Mouse (Mus musculus): ENCODE measurements around the gene Tmem117. TPM values are rescaled to one million over a fixed set of nuclear protein-coding genes. Genes with fewer than 3 reads are reported as not detected.

The Tmem117 gene
- polyA plus RNA-seq, 1 experiment, result 9.1 TPM

DNA sequence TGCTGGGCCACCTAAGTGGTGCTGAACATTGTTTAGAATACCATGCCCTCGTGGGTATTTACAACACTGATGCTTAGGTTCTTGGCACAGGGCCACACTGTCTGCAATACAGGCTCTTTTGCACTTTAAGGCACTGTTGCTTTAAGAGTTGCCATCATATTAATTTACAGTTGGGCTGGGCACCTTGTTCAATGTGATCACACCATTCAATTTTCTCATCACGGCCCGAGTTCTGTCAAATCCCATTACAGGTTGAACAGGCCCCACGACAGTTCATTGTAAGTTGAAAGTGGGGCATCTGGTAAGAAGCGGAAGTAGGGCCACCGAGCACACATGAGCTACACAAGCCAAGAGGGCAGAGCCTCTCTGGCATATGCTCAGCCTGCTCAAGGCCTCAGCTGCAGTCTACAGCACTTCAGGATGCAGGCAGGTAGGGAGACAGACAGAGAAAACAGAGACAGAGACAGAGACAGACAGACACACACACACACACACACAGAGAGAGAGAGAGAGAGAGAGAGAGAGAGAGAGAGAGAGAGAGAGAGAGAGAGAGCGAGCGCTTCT lies 478.3 kb downstream of the Tmem117 start:
- 63% methylated on average over 8 of the region's 8 CpGs for WGBS
- Histone ChIP-seq H3K27me3 (ENCODE audit: control insufficient read depth, insufficient read depth, low read length) (no peaks in the 10 kb centered on the region), H3K4me3 (replicated peaks; ENCODE audit: insufficient read depth, low read depth, low read length) (no peak overlapping the region), H3K27ac (ENCODE audit: insufficient read depth, low read length) (no peak overlapping the region), H3K4me1 (ENCODE audit: control insufficient read depth, insufficient read depth, low read length) (no peaks in the 10 kb centered on the region)
- no peak for TF ChIP-seq POLR2A (IDR thresholded peaks at IDR 0.05; ENCODE audit: borderline replicate concordance, insufficient read depth, low read length)
- no peak for TF ChIP-seq CTCF (IDR thresholded peaks at IDR 0.05; ENCODE audit: borderline replicate concordance, insufficient read depth, low read depth, low read length)
- DNase-seq, result no peak

- WGBS, result 36% methylated on average over 4 of the region's 4 CpGs
- Histone ChIP-seq H3K4me1 (ENCODE audit: control insufficient read depth, insufficient read depth, low read length) (no peaks in the 10 kb centered on the region), H3K27ac (ENCODE audit: insufficient read depth, low read length) (no peak overlapping the region), H3K27me3 (ENCODE audit: control insufficient read depth, insufficient read depth, low read length) (no peaks in the 10 kb centered on the region), H3K4me3 (replicated peaks; ENCODE audit: insufficient read depth, low read depth, low read length) (no peak overlapping the region)
- TF ChIP-seq CTCF (IDR thresholded peaks at IDR 0.05; ENCODE audit: borderline replicate concordance, insufficient read depth, low read depth, low read length), result no peak
- no peak for TF ChIP-seq POLR2A (IDR thresholded peaks at IDR 0.05; ENCODE audit: borderline replicate concordance, insufficient read depth, low read length)
- peak in 1 of 2 experiments; percentile 12 for DNase-seq
Observed at GRCm38 (mm10) chr15:95108626-95109025, 479.6 kb downstream of the Tmem117 start.

DNA sequence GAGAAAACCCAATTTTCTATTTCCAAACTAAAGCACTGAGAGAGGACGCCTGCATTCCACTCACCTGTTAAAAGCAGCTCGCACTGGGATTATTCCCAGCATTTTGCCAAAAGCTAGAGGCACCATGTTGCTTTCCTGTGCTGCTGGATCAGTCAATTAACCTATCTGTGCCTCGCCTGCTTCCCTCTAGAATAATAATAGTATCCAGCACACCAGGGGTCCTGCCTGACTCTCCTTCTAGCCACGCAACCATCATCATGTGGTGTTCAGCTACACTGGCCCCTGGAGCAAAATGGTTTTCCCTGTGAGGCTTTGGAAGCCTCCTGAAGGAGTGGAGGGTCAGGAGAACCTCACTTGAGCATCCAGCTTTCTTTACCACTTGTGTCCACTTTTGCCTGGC lies 502.4 kb downstream of the Tmem117 start:
- no peak overlapping the region for H3K4me3 ChIP-seq (replicated peaks; ENCODE audit: insufficient read depth, low read depth, low read length)
- TF ChIP-seq CTCF (IDR thresholded peaks at IDR 0.05; ENCODE audit: borderline replicate concordance, insufficient read depth, low read depth, low read length) (no peak), POLR2A (IDR thresholded peaks at IDR 0.05; ENCODE audit: borderline replicate concordance, insufficient read depth, low read length) (no peak)
- H3K4me1 ChIP-seq (ENCODE audit: control insufficient read depth, insufficient read depth, low read length), result no peaks in the 10 kb centered on the region
- WGBS, result 44% methylated on average over 4 of the region's 4 CpGs
- no peaks in the 10 kb centered on the region for H3K27me3 ChIP-seq (ENCODE audit: control insufficient read depth, insufficient read depth, low read length)
- no peak for DNase-seq
- H3K27ac ChIP-seq (ENCODE audit: insufficient read depth, low read length), result no peak overlapping the region

GRCm38 (mm10) chr15:95135926-95136609 lies 507.0 kb downstream of the Tmem117 start:
- Histone ChIP-seq H3K4me1 (ENCODE audit: control insufficient read depth, insufficient read depth, low read length) (peaks cover 9% of the 10 kb centered on the region; the same call in 1 of the 2 replicates), H3K27me3 (ENCODE audit: control insufficient read depth, insufficient read depth, low read length) (no peaks in the 10 kb centered on the region), H3K27ac (ENCODE audit: insufficient read depth, low read length) (no peak overlapping the region), H3K4me3 (replicated peaks; ENCODE audit: insufficient read depth, low read depth, low read length) (no peak overlapping the region)
- TF ChIP-seq CTCF (IDR thresholded peaks at IDR 0.05; ENCODE audit: borderline replicate concordance, insufficient read depth, low read depth, low read length), result no peak
- TF ChIP-seq POLR2A (IDR thresholded peaks at IDR 0.05; ENCODE audit: borderline replicate concordance, insufficient read depth, low read length), result no peak
- WGBS, result 94% methylated on average over 17 of the region's 17 CpGs
- DNase-seq, result no peak

GRCm38 (mm10) chr15:95137018-95137810 lies 508.2 kb downstream of the Tmem117 start:
- Histone ChIP-seq H3K27ac (ENCODE audit: insufficient read depth, low read length) (no peak overlapping the region), H3K4me3 (replicated peaks; ENCODE audit: insufficient read depth, low read depth, low read length) (no peak overlapping the region), H3K27me3 (ENCODE audit: control insufficient read depth, insufficient read depth, low read length) (no peaks in the 10 kb centered on the region), H3K4me1 (ENCODE audit: control insufficient read depth, insufficient read depth, low read length) (peaks cover 9% of the 10 kb centered on the region; the same call in 1 of the 2 replicates)
- TF ChIP-seq POLR2A (IDR thresholded peaks at IDR 0.05; ENCODE audit: borderline replicate concordance, insufficient read depth, low read length), result no peak
- TF ChIP-seq CTCF (IDR thresholded peaks at IDR 0.05; ENCODE audit: borderline replicate concordance, insufficient read depth, low read depth, low read length), result no peak
- no peak for DNase-seq
- 81% methylated on average over 10 of the region's 10 CpGs for WGBS

DNA sequence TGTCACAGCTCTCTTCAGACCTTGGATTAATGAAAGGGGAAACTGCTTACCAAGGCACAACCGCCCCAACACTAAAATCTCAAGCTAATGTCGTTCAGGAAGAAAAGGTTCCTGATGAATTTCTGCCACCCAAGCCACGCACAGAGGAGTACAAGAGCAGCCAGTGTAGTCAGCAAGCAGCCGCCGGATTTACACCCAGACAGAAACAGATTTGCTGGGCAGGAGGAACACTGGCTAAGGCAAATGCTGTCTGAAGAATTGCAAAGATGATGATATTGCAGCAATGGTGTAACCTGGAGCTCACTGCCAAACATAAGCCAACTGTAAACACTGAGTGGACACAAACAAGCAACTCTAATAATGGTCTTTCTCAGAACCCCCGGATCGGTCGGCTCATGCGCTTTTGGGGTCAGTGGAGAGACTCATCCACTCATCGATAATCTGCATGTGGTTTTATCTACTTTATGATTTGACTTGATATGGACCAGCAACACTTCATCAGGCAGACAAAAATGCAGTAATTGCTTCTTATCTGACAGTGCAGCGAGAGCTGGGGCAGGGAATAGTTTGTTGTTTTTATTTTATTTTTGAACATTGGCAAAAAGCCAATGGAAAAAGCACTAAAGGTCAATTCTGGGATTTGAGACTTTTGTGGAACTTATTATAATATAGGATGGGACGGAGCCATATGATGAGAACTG lies 509.8 kb downstream of the Tmem117 start:
- TF ChIP-seq CTCF (IDR thresholded peaks at IDR 0.05; ENCODE audit: borderline replicate concordance, insufficient read depth, low read depth, low read length) (no peak), POLR2A (IDR thresholded peaks at IDR 0.05; ENCODE audit: borderline replicate concordance, insufficient read depth, low read length) (no peak)
- Histone ChIP-seq H3K27me3 (ENCODE audit: control insufficient read depth, insufficient read depth, low read length) (no peaks in the 10 kb centered on the region), H3K4me1 (ENCODE audit: control insufficient read depth, insufficient read depth, low read length) (peaks cover 9% of the 10 kb centered on the region; the same call in 1 of the 2 replicates), H3K4me3 (replicated peaks; ENCODE audit: insufficient read depth, low read depth, low read length) (no peak overlapping the region), H3K27ac (ENCODE audit: insufficient read depth, low read length) (0 out of 2 replicates have a peak overlapping the region, but pooled peaks have one; percentile 1)
- 59% methylated on average over 12 of the region's 12 CpGs for WGBS
- peak; percentile 31 to 32 for DNase-seq

GRCm38 (mm10) chr15:95144131-95144530 lies 515.1 kb downstream of the Tmem117 start:
- H3K27ac ChIP-seq (ENCODE audit: insufficient read depth, low read length), result no peak overlapping the region
- no peak overlapping the region for H3K4me3 ChIP-seq (replicated peaks; ENCODE audit: insufficient read depth, low read depth, low read length)
- no peak for DNase-seq
- no peaks in the 10 kb centered on the region for H3K27me3 ChIP-seq (ENCODE audit: control insufficient read depth, insufficient read depth, low read length)
- no peak for TF ChIP-seq CTCF (IDR thresholded peaks at IDR 0.05; ENCODE audit: borderline replicate concordance, insufficient read depth, low read depth, low read length)
- TF ChIP-seq POLR2A (IDR thresholded peaks at IDR 0.05; ENCODE audit: borderline replicate concordance, insufficient read depth, low read length), result no peak
- 46% methylated on average over 2 of the region's 2 CpGs for WGBS
- no peaks in the 10 kb centered on the region; the same call in 1 of the 2 replicates for H3K4me1 ChIP-seq (ENCODE audit: control insufficient read depth, insufficient read depth, low read length)

Data from cerebellum, adult 2 months (tissue).